Mouse (Mus musculus): ENCODE measurements at regions not wholly inside any gene's neighbourhood (a gene's known extent, or its start where the extent isn't known, plus 50 kb on each side); places are given as distances from the start of the nearest gene placed in this dataset.

GRCm38 (mm10) chr4:84019500-84020255 lies 494.3 kb downstream of the Ccdc171 start:
- Histone ChIP-seq H3K27ac (no peak overlapping the region), H3K4me1 (no peaks in the 10 kb centered on the region), H3K4me2 (replicated peaks) (no peak overlapping the region), H3K9ac (no peak overlapping the region), H3K27me3 (no peaks in the 10 kb centered on the region), H3K9me3 (replicated peaks) (no peaks in the 10 kb centered on the region), H3K36me3 (no peaks in the 10 kb centered on the region), H3K4me3 (no peak overlapping the region)
- WGBS = 72% methylated on average over 14 of the region's 14 CpGs
- ATAC-seq (ENCODE audit: low FRiP score) = no peak

DNA sequence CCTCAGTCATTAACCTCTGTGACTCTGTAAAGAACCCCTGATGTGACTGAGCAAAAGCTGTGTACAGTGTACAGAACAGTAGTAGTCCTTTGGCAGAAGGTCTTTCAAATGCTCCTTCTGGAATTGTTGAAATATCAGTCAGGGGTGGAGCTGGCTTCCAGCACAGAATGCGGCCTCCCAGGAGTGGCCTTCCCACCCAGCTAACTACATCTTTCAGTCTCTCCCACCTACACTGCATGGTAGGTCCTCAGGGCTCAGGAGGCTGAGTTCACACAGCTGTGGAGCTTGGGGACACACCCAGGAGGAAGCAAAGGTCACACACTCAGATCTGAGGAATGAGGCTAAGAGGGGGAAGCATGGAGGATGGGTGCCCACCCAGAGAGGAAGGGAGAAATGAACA lies 495.3 kb downstream of the Ccdc171 start:
- Histone ChIP-seq H3K27me3 (no peaks in the 10 kb centered on the region), H3K9ac (no peak overlapping the region), H3K4me2 (replicated peaks) (no peak overlapping the region), H3K36me3 (no peaks in the 10 kb centered on the region), H3K4me1 (no peaks in the 10 kb centered on the region), H3K4me3 (no peak overlapping the region), H3K9me3 (replicated peaks) (no peaks in the 10 kb centered on the region), H3K27ac (no peak overlapping the region)
- no peak for ATAC-seq (ENCODE audit: low FRiP score)
- WGBS = 78% methylated on average over 1 of the region's 1 CpGs

DNA sequence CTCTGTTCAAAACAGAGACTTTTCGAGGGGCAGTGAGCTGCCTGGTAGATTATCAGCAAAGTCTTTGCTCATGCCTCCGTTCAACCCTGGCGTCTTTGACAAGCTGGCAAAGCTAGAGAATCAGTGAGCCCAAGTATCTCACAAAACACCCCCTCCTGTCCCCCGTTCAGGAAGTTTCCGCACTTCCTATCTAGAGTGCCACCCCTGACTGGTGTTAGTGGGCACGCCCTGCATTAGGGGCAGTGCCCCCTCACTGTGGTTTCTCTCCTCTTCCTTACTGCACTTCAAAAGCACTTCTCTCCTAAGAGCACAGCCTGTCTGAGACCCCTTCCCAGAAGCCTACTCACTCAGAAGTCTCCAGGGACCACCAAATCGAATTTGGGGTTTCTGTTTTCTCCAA lies 497.0 kb downstream of the Ccdc171 start:
- no peak for ATAC-seq (ENCODE audit: low FRiP score)
- Histone ChIP-seq H3K4me1 (0 out of 2 replicates have a peak, but pooled peaks cover 1% of the 10 kb centered on the region), H3K36me3 (no peaks in the 10 kb centered on the region), H3K9ac (no peak overlapping the region), H3K27ac (no peak overlapping the region), H3K27me3 (no peaks in the 10 kb centered on the region), H3K4me2 (replicated peaks) (no peak overlapping the region), H3K4me3 (no peak overlapping the region), H3K9me3 (replicated peaks) (no peaks in the 10 kb centered on the region)
- 87% methylated on average over 7 of the region's 7 CpGs for WGBS

DNA sequence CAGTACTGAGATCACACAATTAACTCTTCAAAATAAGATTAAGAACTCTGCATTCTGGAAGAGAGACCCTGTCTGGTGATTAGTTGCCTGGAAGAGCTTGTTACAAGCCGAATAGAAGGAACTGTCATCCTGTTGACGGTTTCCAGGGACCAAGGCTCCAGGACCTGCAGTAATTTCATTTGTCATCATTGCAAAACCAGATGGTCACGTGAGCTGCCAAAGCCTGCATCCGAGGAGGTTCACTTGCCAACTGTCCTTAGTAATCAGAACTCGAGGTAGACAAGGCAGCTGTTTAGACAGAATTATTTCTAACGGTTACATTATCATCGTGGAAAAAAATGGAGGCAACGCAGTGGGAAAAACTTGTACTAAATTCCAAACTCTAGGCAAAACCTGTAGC lies 500.8 kb downstream of the Ccdc171 start:
- H3K9me3 ChIP-seq (replicated peaks) = no peaks in the 10 kb centered on the region
- H3K4me3 ChIP-seq = no peak overlapping the region
- no peak overlapping the region for H3K4me2 ChIP-seq (replicated peaks)
- no peak for ATAC-seq (ENCODE audit: low FRiP score)
- no peaks in the 10 kb centered on the region for H3K27me3 ChIP-seq
- H3K4me1 ChIP-seq = 0 out of 2 replicates have a peak, but pooled peaks cover 2% of the 10 kb centered on the region
- no peaks in the 10 kb centered on the region for H3K36me3 ChIP-seq
- no peak overlapping the region for H3K9ac ChIP-seq
- WGBS = 74% methylated on average over 8 of the region's 8 CpGs
- no peak overlapping the region for H3K27ac ChIP-seq

DNA sequence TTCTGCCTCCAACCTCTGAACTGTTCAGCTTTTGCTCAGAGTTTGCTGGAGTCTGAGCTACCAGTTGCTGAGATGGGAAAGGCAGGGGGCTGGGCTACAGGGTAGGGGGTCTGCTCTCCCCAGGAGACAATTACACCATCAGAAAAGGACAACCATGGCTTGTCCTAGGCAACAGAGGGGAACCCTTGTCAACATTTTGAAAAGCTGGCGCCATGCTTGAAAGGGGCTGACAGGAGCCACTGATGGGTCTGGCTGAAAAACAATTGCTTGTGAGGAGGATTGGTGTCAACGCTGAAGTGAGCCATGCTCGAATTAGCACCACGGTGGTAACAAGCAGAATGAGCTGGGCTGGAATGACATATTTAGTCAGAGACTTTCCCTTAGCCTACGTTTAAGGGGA lies 502.8 kb downstream of the Ccdc171 start:
- Histone ChIP-seq H3K9me3 (replicated peaks) (no peaks in the 10 kb centered on the region), H3K27me3 (no peaks in the 10 kb centered on the region), H3K36me3 (no peaks in the 10 kb centered on the region), H3K4me1 (peaks cover 7% of the 10 kb centered on the region), H3K4me3 (no peak overlapping the region), H3K9ac (no peak overlapping the region), H3K27ac (no peak overlapping the region), H3K4me2 (replicated peaks) (no peak overlapping the region)
- ATAC-seq (ENCODE audit: low FRiP score) = peak; percentile 73
- 15% methylated on average over 5 of the region's 5 CpGs for WGBS

GRCm38 (mm10) chr4:84030916-84031315 lies 505.6 kb downstream of the Ccdc171 start:
- H3K9ac ChIP-seq = no peak overlapping the region
- no peaks in the 10 kb centered on the region for H3K27me3 ChIP-seq
- 69% methylated on average over 5 of the region's 5 CpGs for WGBS
- H3K9me3 ChIP-seq (replicated peaks) = no peaks in the 10 kb centered on the region
- H3K4me1 ChIP-seq = peaks cover 7% of the 10 kb centered on the region
- H3K36me3 ChIP-seq = no peaks in the 10 kb centered on the region
- H3K4me2 ChIP-seq (replicated peaks) = no peak overlapping the region
- H3K4me3 ChIP-seq = no peak overlapping the region
- H3K27ac ChIP-seq = no peak overlapping the region
- ATAC-seq (ENCODE audit: low FRiP score) = no peak

DNA sequence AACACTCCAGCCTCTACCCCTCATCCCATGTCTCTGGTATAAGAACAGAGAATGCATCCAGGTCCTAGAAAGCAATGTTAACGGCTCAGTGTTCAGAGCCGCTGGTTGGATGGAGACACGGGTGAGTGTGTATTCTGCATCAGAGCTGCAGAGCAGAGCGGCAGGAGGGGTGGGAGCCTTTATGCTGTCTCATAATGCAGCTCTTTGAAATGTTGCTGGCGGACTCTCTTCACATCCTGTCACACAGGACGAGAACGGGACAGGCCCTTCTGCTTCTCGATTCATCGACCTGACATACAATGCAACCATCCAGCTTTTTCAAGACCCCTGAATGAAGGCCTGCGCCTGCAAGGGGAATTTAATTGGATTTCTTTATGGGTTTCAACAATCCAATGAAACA lies 507.2 kb downstream of the Ccdc171 start:
- peak; percentile 62 for ATAC-seq (ENCODE audit: low FRiP score)

DNA sequence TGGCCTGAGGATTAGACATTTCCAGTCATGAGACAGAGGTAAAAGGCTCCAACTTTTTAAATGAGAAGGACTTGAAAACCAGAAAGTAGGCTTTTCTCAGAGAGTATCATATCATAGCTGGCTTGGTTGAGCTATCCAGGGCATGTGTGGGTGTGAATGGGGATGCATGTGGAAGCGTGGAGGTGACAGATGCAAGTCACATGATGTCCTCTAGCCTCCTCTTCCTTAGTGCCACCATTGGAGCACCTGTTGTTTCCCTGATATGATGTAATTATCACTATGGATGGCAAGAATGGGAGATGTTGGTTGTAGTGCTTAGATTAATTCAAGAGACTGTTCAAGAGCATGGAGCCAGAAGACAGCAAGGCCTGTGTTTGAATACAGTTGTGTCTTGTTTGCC lies 510.0 kb downstream of the Ccdc171 start:
- H3K27me3 ChIP-seq = no peaks in the 10 kb centered on the region
- H3K9me3 ChIP-seq (replicated peaks) = no peaks in the 10 kb centered on the region
- peaks cover 5% of the 10 kb centered on the region for H3K4me1 ChIP-seq
- no peak overlapping the region for H3K9ac ChIP-seq
- WGBS = 98% methylated on average over 1 of the region's 1 CpGs
- no peak overlapping the region for H3K4me3 ChIP-seq
- H3K4me2 ChIP-seq (replicated peaks) = no peak overlapping the region
- no peak for ATAC-seq (ENCODE audit: low FRiP score)
- no peaks in the 10 kb centered on the region for H3K36me3 ChIP-seq
- no peak overlapping the region for H3K27ac ChIP-seq

More for the DNA sequence above, 507.2 kb downstream of the Ccdc171 start:
- Histone ChIP-seq H3K27me3 (no peaks in the 10 kb centered on the region), H3K4me1 (peaks cover 5% of the 10 kb centered on the region), H3K4me2 (replicated peaks) (no peak overlapping the region), H3K4me3 (no peak overlapping the region), H3K9ac (no peak overlapping the region), H3K36me3 (no peaks in the 10 kb centered on the region), H3K27ac (no peak overlapping the region), H3K9me3 (replicated peaks) (no peaks in the 10 kb centered on the region)
- WGBS = 33% methylated on average over 10 of the region's 10 CpGs

DNA sequence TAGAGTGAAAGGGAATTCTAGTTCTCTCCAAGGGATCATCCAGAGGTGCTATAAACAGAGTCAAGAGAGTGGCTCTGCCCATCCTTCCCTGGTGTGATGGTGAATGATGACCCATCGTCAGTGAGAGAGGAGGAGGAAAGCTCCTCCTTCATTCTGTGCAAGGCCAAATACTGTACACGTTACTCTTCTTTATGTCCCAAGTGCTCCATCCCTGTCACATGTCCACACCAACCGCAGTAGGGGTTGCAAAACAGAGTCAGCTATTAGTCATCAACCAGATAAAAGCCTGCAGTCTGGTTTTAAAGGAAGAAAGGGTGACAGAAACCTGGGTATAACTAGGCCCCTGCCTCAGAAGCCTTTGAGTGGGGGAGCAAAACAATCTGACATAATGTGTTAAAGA lies 512.2 kb downstream of the Ccdc171 start:
- Histone ChIP-seq H3K4me2 (replicated peaks) (no peak overlapping the region), H3K27ac (no peak overlapping the region), H3K4me1 (peaks cover 2% of the 10 kb centered on the region), H3K27me3 (no peaks in the 10 kb centered on the region), H3K4me3 (no peak overlapping the region), H3K36me3 (no peaks in the 10 kb centered on the region), H3K9me3 (replicated peaks) (no peaks in the 10 kb centered on the region), H3K9ac (no peak overlapping the region)
- WGBS = 75% methylated on average over 3 of the region's 3 CpGs
- no peak for ATAC-seq (ENCODE audit: low FRiP score)

GRCm38 (mm10) chr4:84050243-84050642 lies 524.9 kb downstream of the Ccdc171 start:
- Histone ChIP-seq H3K4me3 (no peak overlapping the region), H3K9me3 (replicated peaks) (no peaks in the 10 kb centered on the region), H3K27me3 (no peaks in the 10 kb centered on the region), H3K36me3 (no peaks in the 10 kb centered on the region), H3K4me2 (replicated peaks) (no peak overlapping the region), H3K4me1 (no peaks in the 10 kb centered on the region), H3K9ac (no peak overlapping the region), H3K27ac (no peak overlapping the region)
- WGBS = 88% methylated on average over 6 of the region's 6 CpGs
- ATAC-seq (ENCODE audit: low FRiP score) = no peak

GRCm38 (mm10) chr4:84056863-84057502 lies 531.6 kb downstream of the Ccdc171 start:
- Histone ChIP-seq H3K9ac (no peak overlapping the region), H3K9me3 (replicated peaks) (no peaks in the 10 kb centered on the region), H3K27ac (no peak overlapping the region), H3K4me3 (no peak overlapping the region), H3K27me3 (no peaks in the 10 kb centered on the region), H3K4me2 (replicated peaks) (no peak overlapping the region), H3K4me1 (no peaks in the 10 kb centered on the region), H3K36me3 (no peaks in the 10 kb centered on the region)
- ATAC-seq (ENCODE audit: low FRiP score) = no peak
- 84% methylated on average over 6 of the region's 6 CpGs for WGBS

GRCm38 (mm10) chr4:84060187-84060586 lies 534.8 kb downstream of the Ccdc171 start:
- WGBS = 87% methylated on average over 2 of the region's 2 CpGs

DNA sequence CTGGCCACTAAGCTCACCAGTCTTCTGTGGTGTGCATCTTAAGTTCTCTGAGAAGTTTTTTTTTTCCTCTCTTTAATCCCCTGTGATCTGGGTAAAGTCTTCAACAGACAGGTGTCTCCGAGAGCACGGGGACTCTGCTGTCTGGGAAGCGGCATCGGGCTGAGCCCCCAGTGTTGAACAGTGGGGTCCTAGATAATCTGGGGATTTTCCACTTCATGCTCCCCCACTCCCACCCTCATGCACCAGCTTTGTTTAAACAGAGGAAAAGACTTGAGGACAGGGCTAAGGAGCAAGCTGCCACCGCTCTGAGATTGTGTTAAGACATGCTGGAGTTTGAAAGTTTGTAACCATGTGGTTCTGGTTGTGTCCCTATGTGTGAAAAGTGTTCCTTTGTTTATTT lies 538.4 kb downstream of the Ccdc171 start:
- H3K27ac ChIP-seq = no peak overlapping the region
- peaks cover 10% of the 10 kb centered on the region for H3K4me1 ChIP-seq
- no peak for ATAC-seq (ENCODE audit: low FRiP score)
- H3K27me3 ChIP-seq = no peaks in the 10 kb centered on the region
- 85% methylated on average over 5 of the region's 5 CpGs for WGBS
- H3K4me2 ChIP-seq (replicated peaks) = no peak overlapping the region
- H3K9ac ChIP-seq = no peak overlapping the region
- no peak overlapping the region for H3K4me3 ChIP-seq
- no peaks in the 10 kb centered on the region for H3K36me3 ChIP-seq
- H3K9me3 ChIP-seq (replicated peaks) = no peaks in the 10 kb centered on the region

More at GRCm38 (mm10) chr4:84060187-84060586, 534.8 kb downstream of the Ccdc171 start:
- Histone ChIP-seq H3K27ac (no peak overlapping the region), H3K4me2 (replicated peaks) (no peak overlapping the region), H3K27me3 (no peaks in the 10 kb centered on the region), H3K36me3 (no peaks in the 10 kb centered on the region), H3K9me3 (replicated peaks) (no peaks in the 10 kb centered on the region), H3K4me3 (no peak overlapping the region), H3K9ac (no peak overlapping the region), H3K4me1 (peaks cover 4% of the 10 kb centered on the region; the same call in 1 of the 2 replicates)
- ATAC-seq (ENCODE audit: low FRiP score) = no peak

All from hindbrain, embryonic 12.5 days (tissue).